9 mouse cellular contexts compared by ENCODE assay signal in the genomic region with DNA sequence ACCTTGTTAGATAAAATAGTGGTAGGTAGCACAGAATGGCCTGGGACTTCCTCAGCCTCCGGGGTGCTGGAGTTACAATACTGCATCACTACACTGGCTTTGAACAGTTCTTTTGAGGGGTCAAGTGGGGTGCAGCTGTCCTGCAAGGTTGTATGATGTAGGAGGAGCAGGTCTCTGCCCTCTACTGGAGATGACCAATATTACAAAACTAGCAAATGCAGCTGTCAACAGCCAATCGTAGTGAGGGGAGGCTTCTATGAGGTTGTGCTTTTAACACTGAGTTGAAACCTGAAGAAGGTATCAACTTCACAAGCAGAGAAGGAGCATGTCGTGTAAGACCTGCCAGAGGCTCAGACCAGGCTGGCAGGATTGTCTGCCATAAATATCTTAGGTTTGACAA. TPM values are rescaled to one million over a fixed set of nuclear protein-coding genes. Genes with fewer than 3 reads are reported as not detected.
DNase-seq lines count a peak whose midpoint lies in the region; ATAC-seq and TF ChIP-seq lines count a peak whose summit lies in the region.
"Had no signal": no experiment of that assay in that cellular context is flagged by ENCODE, and none has a peak within 500 bp of the region (broad histone marks: within the 10 kb centered on the region; RNA-seq: fewer than 3 reads in every experiment).

No protein-coding gene starts in this region.

- H3K4me1 ChIP-seq in kidney, postnatal 0 days (replicated peaks; ENCODE audit: insufficient read depth, low read length): peaks cover 5% of the 10 kb centered on the region; the same call in 1 of the 2 replicates
- H3K4me1 ChIP-seq in kidney, embryonic 15.5 days: peaks cover 6% of the 10 kb centered on the region; the same call in 1 of the 2 replicates

- peak; percentile 68 for TF ChIP-seq CTCF in kidney, postnatal 0 days (IDR thresholded peaks at IDR 0.05; ENCODE audit: low read depth)

- peak; percentile 69 for DNase-seq in kidney, postnatal 0 days (ENCODE audit: low spot score)
- peak; percentile 48 for DNase-seq in MN1 (ENCODE audit: low spot score)
- peak; percentile 53 for DNase-seq in embryo, embryonic 11 days
- DNase-seq in layer of hippocampus, postnatal 10 days (ENCODE audit: low spot score in 2 of 2): no peak
- no peak for DNase-seq in urinary bladder, postnatal 36 days (ENCODE audit: low spot score in 2 of 2)
- no peak for DNase-seq in gastrocnemius, postnatal 10 days

- H3K27ac ChIP-seq in kidney, postnatal 0 days: no peak overlapping the region
- H3K27ac ChIP-seq in kidney, embryonic 15.5 days: no peak overlapping the region
- H3K27ac ChIP-seq: limb, embryonic 12.5 days had no signal

- 25% methylated on average over 3 of the region's 3 CpGs for WGBS in kidney, postnatal 0 days
- WGBS in kidney, embryonic 15.5 days: 19% methylated on average over 3 of the region's 3 CpGs

- ATAC-seq in kidney, postnatal 0 days (replicated peaks; ENCODE audit: low FRiP score, low read depth): no peak
- ATAC-seq in kidney, embryonic 15.5 days (replicated peaks; ENCODE audit: low FRiP score): no peak
- peak; percentile 18; the same call in 1 of the 2 replicates for ATAC-seq in neutrophil, adult 5-6 weeks (ENCODE audit: extremely low read depth, insufficient number of reproducible peaks, low FRiP score, poor library complexity, severe bottlenecking)

- no peak overlapping the region for H3K4me3 ChIP-seq in kidney, postnatal 0 days (replicated peaks; ENCODE audit: low read depth, low read length)
- H3K4me3 ChIP-seq in kidney, embryonic 15.5 days (replicated peaks): no peak overlapping the region
- H3K4me3 ChIP-seq: limb, embryonic 12.5 days had no signal

- no peaks in the 10 kb centered on the region for H3K36me3 ChIP-seq in kidney, postnatal 0 days (ENCODE audit: insufficient read depth, low read length)
- no peaks in the 10 kb centered on the region for H3K36me3 ChIP-seq in kidney, embryonic 15.5 days
- H3K36me3 ChIP-seq: limb, embryonic 12.5 days had no signal

- H3K9me3 ChIP-seq in kidney, postnatal 0 days (replicated peaks; ENCODE audit: low read length): no peaks in the 10 kb centered on the region
- H3K9me3 ChIP-seq in kidney, embryonic 15.5 days (replicated peaks): no peaks in the 10 kb centered on the region
- H3K9me3 ChIP-seq: limb, embryonic 12.5 days had no signal

- H3K9ac ChIP-seq in kidney, postnatal 0 days (ENCODE audit: low read depth, low read length): no peak overlapping the region
- H3K9ac ChIP-seq in kidney, embryonic 15.5 days: no peak overlapping the region
- H3K9ac ChIP-seq: limb, embryonic 12.5 days had no signal

- no peaks in the 10 kb centered on the region for H3K27me3 ChIP-seq in kidney, postnatal 0 days (ENCODE audit: insufficient read depth, low read length)
- H3K27me3 ChIP-seq in kidney, embryonic 15.5 days: no peaks in the 10 kb centered on the region
- H3K27me3 ChIP-seq: limb, embryonic 12.5 days had no signal

- no peak overlapping the region for H3K4me2 ChIP-seq in kidney, postnatal 0 days (ENCODE audit: low read length)
- no peak overlapping the region for H3K4me2 ChIP-seq in kidney, embryonic 15.5 days
- H3K4me2 ChIP-seq: limb, embryonic 12.5 days had no signal

RNA-seq across cellular contexts. Expression of gene Brpf1, which starts 4.7 kb away (rescaled TPM):
- polyA plus RNA-seq in kidney, postnatal 0 days (2015; fragmentation: Nextera tagmentation; extraction: Ambion mirVana): 12.2 and 12.5 TPM in 2 replicates
- 19.2 and 20.4 TPM in 2 replicates for polyA plus RNA-seq in kidney, embryonic 15.5 days (2015; fragmentation: Nextera tagmentation; extraction: Ambion mirVana)
- 62.6 and 63.0 TPM in 2 replicates for total RNA-seq in neutrophil, adult 5-6 weeks (2017)
- total RNA-seq in layer of hippocampus, postnatal 10 days (2021): 10 to 100 TPM; 28.3 to 28.6 TPM
- total RNA-seq in gastrocnemius, postnatal 10 days (2021): 10 to 100 TPM; 13.7 to 18.2 TPM

RNA-seq across cellular contexts. Expression of gene Cpne9, which starts 20.2 kb away (rescaled TPM):
- polyA plus RNA-seq in kidney, postnatal 0 days (2015; fragmentation: Nextera tagmentation; extraction: Ambion mirVana): not detected in 2 replicates
- polyA plus RNA-seq in kidney, embryonic 15.5 days (2015; fragmentation: Nextera tagmentation; extraction: Ambion mirVana): 0.05 and 0.18 TPM in 2 replicates
- 1.2 and 1.6 TPM in 2 replicates for total RNA-seq in neutrophil, adult 5-6 weeks (2017)
- total RNA-seq in layer of hippocampus, postnatal 10 days (2021): 1 to 10 TPM; 7.1 to 8.1 TPM
- total RNA-seq in gastrocnemius, postnatal 10 days (2021): under 1 TPM in 1 of 2 experiments, not detected in 1; 0.23 TPM

RNA-seq across cellular contexts. Expression of gene Ogg1, which starts 24.5 kb away (rescaled TPM):
- 14.0 TPM in 2 replicates for polyA plus RNA-seq in kidney, postnatal 0 days (2015; fragmentation: Nextera tagmentation; extraction: Ambion mirVana)
- 13.8 and 18.7 TPM in 2 replicates for polyA plus RNA-seq in kidney, embryonic 15.5 days (2015; fragmentation: Nextera tagmentation; extraction: Ambion mirVana)
- total RNA-seq in neutrophil, adult 5-6 weeks (2017): 6.0 and 9.5 TPM in 2 replicates
- total RNA-seq in layer of hippocampus, postnatal 10 days (2021): 1 to 10 TPM; 6.7 to 8.0 TPM
- 1 to 10 TPM; 8.1 to 8.2 TPM for total RNA-seq in gastrocnemius, postnatal 10 days (2021)

RNA-seq across cellular contexts. Expression of gene Camk1, which starts 41.5 kb away (rescaled TPM):
- polyA plus RNA-seq in kidney, postnatal 0 days (2015; fragmentation: Nextera tagmentation; extraction: Ambion mirVana): 90.6 and 99.7 TPM in 2 replicates
- 103 and 111 TPM in 2 replicates for polyA plus RNA-seq in kidney, embryonic 15.5 days (2015; fragmentation: Nextera tagmentation; extraction: Ambion mirVana)
- total RNA-seq in neutrophil, adult 5-6 weeks (2017): 24.4 and 25.4 TPM in 2 replicates
- 10 to 100 TPM; 59.5 to 64.3 TPM for total RNA-seq in layer of hippocampus, postnatal 10 days (2021)
- total RNA-seq in gastrocnemius, postnatal 10 days (2021): 10 to 100 TPM; 35.9 to 44.2 TPM

Comparison
In these comparisons a context has a peak if more than half of its experiments do, and no peak if none do; other contexts are left out.
1. DNase-seq: peak in kidney, postnatal 0 days (single experiment), MN1 (single experiment) and embryo, embryonic 11 days (single experiment); none in layer of hippocampus, postnatal 10 days (0 of 2), urinary bladder, postnatal 36 days (0 of 2) and gastrocnemius, postnatal 10 days (single experiment).